Mouse (Mus musculus) liver, embryonic 12.5 days (tissue): ENCODE measurements around the gene Bcl2l1. TPM values are rescaled to one million over a fixed set of nuclear protein-coding genes. Genes with fewer than 3 reads are reported as not detected.

Experiments
- ATAC-seq: fragments of 200-750 bp; cut with Nextera tagmentation; 2 replicates; pipeline ENCODE4 v1.8.0; 2017; ENCODE audit warnings: moderate number of reproducible peaks, mild to moderate bottlenecking, moderate library complexity
- H3K27ac ChIP-seq: fragments of 300-500 bp; sonication (generic); 2 replicates; pipeline ENCODE4 v1.5.1; 2016; ENCODE audit warnings: mild to moderate bottlenecking
- H3K27me3 ChIP-seq: fragments of 300-500 bp; sonication (generic); replicated peaks from 2 replicates; pipeline ENCODE4 v1.6.1; 2016; ENCODE audit warnings: mild to moderate bottlenecking, moderate library complexity
- H3K36me3 ChIP-seq: fragments of 300-500 bp; sonication (generic); 2 replicates; pipeline ENCODE4 v1.6.1; 2016; ENCODE audit warnings: mild to moderate bottlenecking, moderate library complexity
- H3K4me1 ChIP-seq: fragments of 300-500 bp; sonication (generic); 2 replicates; pipeline ENCODE4 v1.6.1; 2016
- H3K4me2 ChIP-seq: fragments of 300-500 bp; sonication (generic); 2 replicates; pipeline ENCODE4 v1.6.1; 2016; ENCODE audit warnings: mild to moderate bottlenecking, moderate library complexity
- H3K4me3 ChIP-seq: fragments of 300-500 bp; sonication (generic); 2 replicates; pipeline ENCODE4 v1.5.1; 2016; ENCODE audit warnings: mild to moderate bottlenecking, moderate library complexity
- H3K9ac ChIP-seq: fragments of 300-500 bp; sonication (generic); 2 replicates; pipeline ENCODE4 v1.6.1; 2016; ENCODE audit warnings: mild to moderate bottlenecking, moderate library complexity
- H3K9me3 ChIP-seq: fragments of 300-500 bp; sonication (generic); replicated peaks from 2 replicates; pipeline ENCODE4 v1.6.1; 2016; ENCODE audit warnings: mild to moderate bottlenecking, moderate library complexity
- WGBS: fragments of 180-500 bp; shearing (Covaris S2); methylation state at CpG from one replicate; pipeline ENCODE4 v1.1.7; 2016; ENCODE audit not compliant: insufficient replicate concordance; 5-methylcytosine and 5-hydroxymethylcytosine counted together
- polyA plus RNA-seq: library from polyadenylated mRNA; unstranded; fragments of >200 nt; fragmentation: Nextera tagmentation; extraction: Ambion mirVana; gene quantifications from 2 replicates; pipeline ENCODE4 v1.2.1, GENCODE M21; 2016

Bcl2l1 gene
- polyA plus RNA-seq, 1 experiment from 2014 or later = 127 TPM

DNA sequence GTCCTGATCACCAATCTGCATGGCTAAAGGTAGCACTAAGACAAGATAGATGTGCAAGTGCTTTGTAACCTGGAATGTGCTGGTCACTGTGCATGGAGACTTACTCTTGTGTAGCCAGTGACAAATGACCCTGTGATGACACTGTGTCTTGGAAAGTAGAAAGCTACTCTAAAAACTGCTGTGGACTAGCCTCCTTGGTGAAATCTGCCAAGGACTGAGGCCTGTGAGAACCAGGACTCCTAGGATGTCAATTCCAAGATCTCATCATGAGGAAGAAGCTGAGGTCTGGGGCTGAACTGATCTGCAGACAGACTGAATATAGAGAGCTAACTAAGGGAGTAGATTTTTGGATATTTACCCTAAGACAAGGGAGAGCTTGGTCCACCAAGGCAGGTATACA is 10.0 kb downstream of the Bcl2l1 start:
- ATAC-seq = no peak
- H3K9ac ChIP-seq = 0 out of 2 replicates have a peak overlapping the region, but pooled peaks have one; percentile 14
- H3K27me3 ChIP-seq = no peaks in the 10 kb centered on the region
- H3K36me3 ChIP-seq = peaks cover 78% of the 10 kb centered on the region
- H3K9me3 ChIP-seq = no peaks in the 10 kb centered on the region
- no peak overlapping the region for H3K4me3 ChIP-seq
- peak overlapping the region; percentile 57 for H3K27ac ChIP-seq
- H3K4me1 ChIP-seq = peaks cover 99% of the 10 kb centered on the region
- peak overlapping the region; percentile 12; the same call in 1 of the 2 replicates for H3K4me2 ChIP-seq

DNA sequence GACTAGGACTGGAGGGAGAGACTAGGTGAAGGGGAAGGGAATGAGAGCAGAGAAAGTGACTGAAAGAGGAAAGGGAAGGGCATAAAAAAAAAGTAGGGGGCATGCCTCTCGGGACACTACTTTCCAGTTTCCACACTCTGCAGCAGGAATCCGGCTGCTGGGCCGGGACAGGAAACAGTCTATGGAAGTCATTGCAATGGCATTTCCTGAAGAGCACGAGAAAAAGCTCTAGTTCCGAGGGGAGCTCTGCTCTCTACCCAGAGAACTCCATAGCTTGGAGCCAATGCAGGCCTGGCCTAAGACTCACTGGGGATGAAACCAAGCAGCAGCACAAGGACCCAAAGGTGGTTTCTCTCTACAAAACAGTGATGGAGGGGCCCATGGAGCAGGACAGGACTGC is 10.5 kb downstream of the Bcl2l1 start:
- Histone ChIP-seq H3K9ac (0 out of 2 replicates have a peak overlapping the region, but pooled peaks have one; percentile 14), H3K36me3 (peaks cover 74% of the 10 kb centered on the region), H3K4me3 (no peak overlapping the region), H3K4me2 (peak overlapping the region; percentile 12; the same call in 1 of the 2 replicates), H3K9me3 (no peaks in the 10 kb centered on the region), H3K27ac (peak overlapping the region; percentile 100), H3K4me1 (peaks cover 99% of the 10 kb centered on the region), H3K27me3 (no peaks in the 10 kb centered on the region)
- 55% methylated on average over 5 of the region's 5 CpGs for WGBS
- ATAC-seq = no peak

DNA sequence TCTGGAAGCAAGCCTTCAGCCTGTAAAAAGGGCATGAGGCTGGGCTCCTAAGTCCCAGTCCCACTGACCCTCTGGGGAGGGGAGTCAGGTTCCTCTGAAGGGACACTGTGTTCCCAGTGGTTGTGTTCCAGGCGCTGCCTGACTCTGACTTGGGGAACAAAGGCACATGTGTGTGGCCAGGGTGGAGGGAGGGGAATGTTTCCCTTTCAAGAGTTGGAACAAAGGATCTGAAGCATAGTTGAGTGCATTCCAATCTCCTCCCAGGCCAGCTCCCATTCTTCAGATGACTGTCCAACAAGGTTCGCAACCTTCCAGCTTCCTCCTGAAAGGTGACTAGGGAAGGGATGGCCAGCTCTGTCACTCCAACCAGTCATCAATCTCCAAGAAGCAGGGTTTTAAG is 11.2 kb downstream of the Bcl2l1 start:
- H3K9me3 ChIP-seq = no peaks in the 10 kb centered on the region
- H3K4me2 ChIP-seq = no peak overlapping the region
- peak overlapping the region; percentile 73; the same call in 1 of the 2 replicates for H3K9ac ChIP-seq
- WGBS = 81% methylated on average over 2 of the region's 2 CpGs
- H3K27ac ChIP-seq = peak overlapping the region; percentile 100
- peaks cover 75% of the 10 kb centered on the region for H3K36me3 ChIP-seq
- H3K4me3 ChIP-seq = no peak overlapping the region
- H3K27me3 ChIP-seq = no peaks in the 10 kb centered on the region
- H3K4me1 ChIP-seq = peaks cover 99% of the 10 kb centered on the region
- ATAC-seq = no peak

DNA sequence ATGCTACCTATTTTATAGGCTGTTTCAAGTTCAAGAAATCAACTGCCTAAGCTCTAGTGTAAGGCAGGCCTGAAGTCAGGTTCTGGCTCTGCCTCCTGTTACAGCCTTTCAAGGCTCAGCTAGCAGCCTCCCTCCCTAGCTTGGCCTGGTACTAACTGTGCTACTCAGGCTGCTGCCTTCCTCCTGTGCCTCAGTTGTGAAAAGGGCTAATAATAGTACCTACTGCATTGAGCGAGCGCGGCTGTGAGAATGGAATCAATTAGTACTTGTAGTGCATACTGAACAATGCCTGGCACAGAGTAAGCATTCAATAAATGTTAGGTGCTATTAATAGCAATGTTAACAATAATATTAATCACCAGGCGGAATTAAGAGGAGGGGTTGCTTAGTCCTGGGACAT is 11.6 kb downstream of the Bcl2l1 start:
- H3K4me1 ChIP-seq = peaks cover 99% of the 10 kb centered on the region
- no peak for ATAC-seq

DNA sequence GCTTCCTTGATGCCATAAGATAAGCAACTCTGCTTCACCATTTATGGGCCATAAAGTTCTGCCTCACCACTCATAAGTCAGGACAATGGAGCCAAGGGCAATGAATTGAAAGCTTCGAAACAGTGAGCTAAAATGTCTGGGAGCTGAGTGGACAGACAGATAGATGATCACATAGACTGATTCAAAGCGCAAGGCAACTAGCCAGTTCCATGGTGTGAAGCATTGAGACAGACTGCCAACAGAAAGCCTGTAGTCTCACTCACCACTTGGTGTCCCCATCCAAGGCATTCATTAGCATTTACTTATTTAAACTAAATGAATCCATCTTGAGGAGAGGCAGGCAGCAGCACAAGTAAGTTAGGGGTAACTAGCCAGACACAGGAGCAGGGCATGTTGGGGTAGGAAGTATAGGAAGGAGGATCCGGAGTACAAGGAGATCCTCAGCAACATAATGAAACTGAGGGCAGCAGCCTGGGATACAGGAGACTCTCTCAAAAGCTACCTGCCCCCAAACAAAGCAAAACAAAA is 12.4 kb downstream of the Bcl2l1 start:
- H3K27ac ChIP-seq = peak overlapping the region; percentile 100
- peak overlapping the region; percentile 65 for H3K4me2 ChIP-seq
- peaks cover 69% of the 10 kb centered on the region for H3K36me3 ChIP-seq

More for the DNA sequence above, 11.6 kb downstream of the Bcl2l1 start:
- 87% methylated on average over 4 of the region's 4 CpGs for whole genome bisulfite sequencing
- H3K9ac ChIP-seq = peak overlapping the region; percentile 73; the same call in 1 of the 2 replicates
- H3K4me3 ChIP-seq = no peak overlapping the region
- peak overlapping the region; percentile 100 for H3K27ac ChIP-seq
- peaks cover 72% of the 10 kb centered on the region for H3K36me3 ChIP-seq
- no peaks in the 10 kb centered on the region for H3K27me3 ChIP-seq
- H3K9me3 ChIP-seq = no peaks in the 10 kb centered on the region
- 0 out of 2 replicates have a peak overlapping the region, but pooled peaks have one; percentile 2 for H3K4me2 ChIP-seq

DNA sequence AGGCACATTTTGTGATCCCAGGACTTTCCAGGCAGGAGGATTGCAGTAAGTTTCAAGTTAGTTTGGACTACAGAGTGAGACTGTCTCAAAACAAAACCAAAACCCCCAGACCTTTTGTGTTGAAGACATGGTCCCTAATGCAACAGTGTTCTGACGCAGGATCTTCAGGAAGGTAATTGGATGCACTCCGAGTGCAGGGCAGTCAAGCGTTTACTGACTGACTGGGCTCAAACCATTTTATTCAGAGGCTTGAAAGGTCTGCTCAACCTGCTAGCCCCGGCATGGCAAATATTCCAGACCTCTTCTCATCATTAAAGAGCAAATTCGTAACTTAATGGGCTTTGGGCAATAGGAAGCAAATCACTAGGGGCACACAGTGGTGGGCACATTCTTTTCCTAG is 12.8 kb downstream of the Bcl2l1 start:
- no peaks in the 10 kb centered on the region for H3K9me3 ChIP-seq
- peaks cover 99% of the 10 kb centered on the region for H3K4me1 ChIP-seq
- H3K27ac ChIP-seq = peak overlapping the region; percentile 100
- H3K4me3 ChIP-seq = no peak overlapping the region
- peak overlapping the region; percentile 65 for H3K4me2 ChIP-seq
- no peak for ATAC-seq
- H3K36me3 ChIP-seq = peaks cover 66% of the 10 kb centered on the region
- H3K27me3 ChIP-seq = no peaks in the 10 kb centered on the region
- WGBS = 82% methylated on average over 5 of the region's 5 CpGs
- H3K9ac ChIP-seq = peak overlapping the region; percentile 73

More for the DNA sequence above, 12.4 kb downstream of the Bcl2l1 start:
- WGBS = 89% methylated on average over 3 of the region's 3 CpGs
- peak overlapping the region; percentile 73 for H3K9ac ChIP-seq
- no peaks in the 10 kb centered on the region for H3K9me3 ChIP-seq
- no peaks in the 10 kb centered on the region for H3K27me3 ChIP-seq
- H3K4me3 ChIP-seq = no peak overlapping the region
- ATAC-seq = no peak
- peaks cover 99% of the 10 kb centered on the region for H3K4me1 ChIP-seq

DNA sequence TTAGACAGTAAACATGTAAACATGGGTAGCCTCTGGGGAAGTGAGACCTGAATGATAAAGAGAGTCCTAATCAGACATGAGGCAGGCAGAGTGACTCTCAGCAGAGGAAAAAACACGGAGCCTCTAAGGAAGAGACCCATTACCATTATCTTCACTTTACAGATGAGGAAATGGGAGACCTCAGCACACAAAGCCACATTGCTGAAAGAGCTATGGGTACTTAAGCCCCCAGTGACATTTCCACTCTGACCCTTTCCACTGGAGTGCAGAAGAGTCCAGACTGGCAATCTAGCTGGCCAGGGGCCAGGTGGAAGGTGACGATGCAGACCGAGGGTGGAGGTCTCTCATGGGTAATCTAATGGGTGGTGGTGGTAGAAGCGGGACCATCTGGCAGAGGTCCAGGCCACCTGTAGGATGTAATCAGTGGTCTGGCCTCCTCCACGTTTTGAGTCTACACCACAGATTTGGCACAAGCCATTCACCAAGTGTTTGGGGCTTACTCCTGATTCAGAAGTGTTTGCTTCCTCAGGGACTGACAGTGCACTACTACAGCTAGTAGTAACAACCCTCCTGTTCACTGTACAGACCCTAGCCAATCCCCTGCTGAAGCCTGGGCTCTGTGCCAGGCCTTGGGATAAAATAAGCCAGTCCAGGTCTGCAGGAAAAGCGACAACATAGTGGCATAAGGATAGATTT is 13.8 kb downstream of the Bcl2l1 start:
- Histone ChIP-seq H3K9ac (peak overlapping the region; percentile 73), H3K27me3 (no peaks in the 10 kb centered on the region), H3K4me3 (peak overlapping the region; percentile 33), H3K4me1 (peaks cover 100% of the 10 kb centered on the region), H3K4me2 (peak overlapping the region; percentile 65), H3K36me3 (peaks cover 70% of the 10 kb centered on the region), H3K27ac (peak overlapping the region; percentile 100), H3K9me3 (no peaks in the 10 kb centered on the region)
- WGBS = 18% methylated on average over 6 of the region's 6 CpGs
- ATAC-seq = peak; percentile 79

DNA sequence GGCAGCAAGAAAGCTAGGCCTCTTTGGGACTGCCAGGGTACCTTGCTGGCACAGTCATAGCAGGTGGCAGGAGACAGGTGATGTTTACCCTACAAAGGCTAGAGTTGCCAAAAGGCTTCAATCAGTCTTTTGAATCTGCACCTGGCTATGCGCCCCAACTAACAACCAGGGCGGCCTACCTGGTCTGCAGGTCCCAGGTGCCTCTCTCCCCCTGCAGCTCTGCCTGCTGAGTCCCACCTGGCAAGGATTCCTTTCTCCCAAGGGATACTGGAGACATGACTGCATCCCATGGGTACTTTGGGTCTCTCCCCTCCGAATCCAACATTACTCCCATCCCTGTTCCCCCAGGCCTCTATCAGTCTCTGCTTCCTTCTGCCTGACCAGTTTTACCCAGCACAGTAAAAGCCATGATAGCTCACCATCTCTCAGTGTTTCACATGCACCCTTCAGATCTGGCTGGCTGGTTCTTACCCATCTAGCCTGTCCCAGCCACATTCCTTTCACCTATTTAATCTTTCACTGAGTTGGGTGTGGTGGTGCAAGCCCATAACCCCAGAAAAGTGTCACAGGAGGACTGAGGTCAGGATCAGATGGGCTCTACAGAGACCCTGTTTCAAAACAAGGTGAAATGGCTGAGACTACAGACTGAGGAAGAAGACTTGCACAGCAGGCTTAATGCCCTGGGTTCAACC is 14.7 kb downstream of the Bcl2l1 start:
- peak overlapping the region; percentile 65 for H3K4me2 ChIP-seq
- H3K4me3 ChIP-seq = peak overlapping the region; percentile 33; the same call in 1 of the 2 replicates
- H3K27ac ChIP-seq = peak overlapping the region; percentile 100
- ATAC-seq = no peak
- peak overlapping the region; percentile 73 for H3K9ac ChIP-seq
- H3K36me3 ChIP-seq = peaks cover 61% of the 10 kb centered on the region
- H3K4me1 ChIP-seq = peaks cover 100% of the 10 kb centered on the region
- no peaks in the 10 kb centered on the region for H3K27me3 ChIP-seq
- 72% methylated on average over 3 of the region's 3 CpGs for WGBS
- H3K9me3 ChIP-seq = no peaks in the 10 kb centered on the region

DNA sequence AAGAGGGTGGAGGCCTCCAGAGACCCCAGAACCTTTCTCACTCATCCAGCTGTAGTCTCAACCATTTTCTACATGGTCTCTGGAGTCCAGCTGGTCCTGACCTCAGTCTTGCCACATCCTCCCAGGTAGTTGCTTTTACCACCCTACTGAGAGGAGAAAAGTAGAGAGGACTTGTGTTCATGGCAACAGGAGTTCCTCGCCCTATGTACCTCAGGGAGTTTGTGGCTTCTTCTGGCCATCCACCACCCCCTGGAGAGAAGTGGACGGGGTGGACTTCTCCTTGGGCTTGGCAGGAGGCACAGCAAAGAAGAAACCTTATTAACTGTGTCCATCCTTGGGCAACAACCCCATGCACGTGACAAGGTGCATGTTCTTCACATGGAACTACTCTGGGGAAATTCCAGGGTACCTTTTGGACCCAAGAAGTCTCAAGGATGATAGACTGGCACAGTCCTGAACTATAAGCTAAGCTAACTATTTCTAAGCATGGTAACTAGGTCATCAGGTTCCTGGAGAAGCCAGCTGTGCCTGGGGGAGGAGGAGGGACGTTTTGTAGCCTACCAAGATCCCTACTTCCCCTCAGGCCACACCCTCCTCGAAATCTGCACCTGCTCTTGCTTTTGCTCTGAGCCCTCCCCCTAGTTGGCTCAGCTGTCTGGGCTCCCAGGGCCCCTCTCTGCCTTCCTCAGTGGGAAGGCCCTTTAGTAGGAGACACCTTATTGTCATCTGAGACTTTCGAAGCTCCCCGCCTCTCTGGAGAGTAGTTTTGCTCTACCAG is 15.5 kb downstream of the Bcl2l1 start:
- Histone ChIP-seq H3K9me3 (no peaks in the 10 kb centered on the region), H3K4me3 (0 out of 2 replicates have a peak overlapping the region, but pooled peaks have one; percentile 33), H3K4me2 (peak overlapping the region; percentile 65), H3K36me3 (peaks cover 53% of the 10 kb centered on the region), H3K27ac (peak overlapping the region; percentile 100), H3K4me1 (peaks cover 100% of the 10 kb centered on the region), H3K9ac (peak overlapping the region; percentile 73), H3K27me3 (no peaks in the 10 kb centered on the region)
- 49% methylated on average over 7 of the region's 7 CpGs for WGBS
- peak; percentile 59 for ATAC-seq

DNA sequence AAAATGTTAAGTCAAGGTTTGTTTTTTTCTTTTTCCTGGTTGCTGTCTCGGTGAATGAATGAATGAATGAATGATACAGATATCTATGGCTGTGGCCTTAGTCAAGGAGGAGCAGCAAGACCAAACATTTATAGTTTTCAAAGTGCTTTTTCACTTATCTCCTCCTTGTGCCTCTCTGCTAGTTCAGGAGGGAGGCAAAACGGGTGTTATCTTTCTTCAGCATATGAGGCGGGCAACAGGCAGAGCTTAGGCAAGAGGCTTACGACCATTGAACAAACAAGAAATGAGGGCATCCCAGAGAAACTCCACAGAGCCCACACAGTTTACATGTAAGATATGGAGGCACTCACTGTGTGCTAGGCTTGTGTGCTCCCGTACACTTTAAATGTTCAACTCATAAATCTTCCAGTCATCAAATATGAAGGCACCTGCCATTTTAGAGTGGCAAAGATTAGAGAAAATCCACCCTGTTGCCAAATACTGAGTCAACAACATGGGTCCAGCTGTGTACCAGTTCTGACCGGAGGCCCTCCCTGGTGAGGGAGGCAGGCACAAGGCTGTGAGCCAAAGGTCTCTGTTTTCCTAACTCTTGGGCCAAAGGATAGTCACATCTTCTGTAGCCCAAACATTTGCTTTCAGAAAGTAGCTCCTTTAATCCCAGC is 17.2 kb downstream of the Bcl2l1 start:
- H3K9me3 ChIP-seq = no peaks in the 10 kb centered on the region
- WGBS = 15% methylated on average over 6 of the region's 6 CpGs
- H3K36me3 ChIP-seq = peaks cover 49% of the 10 kb centered on the region
- H3K27ac ChIP-seq = peak overlapping the region; percentile 100
- peaks cover 100% of the 10 kb centered on the region for H3K4me1 ChIP-seq
- H3K9ac ChIP-seq = peak overlapping the region; percentile 73
- ATAC-seq = peak; percentile 79
- H3K4me2 ChIP-seq = peak overlapping the region; percentile 66
- H3K4me3 ChIP-seq = peak overlapping the region; percentile 28
- no peaks in the 10 kb centered on the region for H3K27me3 ChIP-seq

DNA sequence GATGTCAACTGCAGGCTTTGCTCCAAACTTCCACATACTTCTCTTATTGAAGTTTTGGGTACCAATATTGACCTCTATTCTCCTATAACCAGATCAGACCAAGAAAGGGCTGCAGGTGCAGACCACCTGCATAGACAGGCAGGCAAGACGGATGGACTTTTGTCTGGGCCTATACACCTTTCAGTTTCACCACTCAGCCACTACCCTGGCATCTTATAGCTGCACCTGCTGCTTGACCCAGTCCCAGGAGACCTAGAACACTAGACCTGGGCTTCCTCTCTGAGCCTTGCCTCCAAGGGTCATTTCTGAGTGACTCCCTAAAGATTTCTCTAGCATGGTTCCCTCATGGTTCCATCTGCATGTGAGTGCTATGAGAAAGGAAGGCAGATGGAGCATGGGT is 18.3 kb downstream of the Bcl2l1 start:
- H3K4me3 ChIP-seq = no peak overlapping the region
- no peaks in the 10 kb centered on the region for H3K9me3 ChIP-seq
- no peaks in the 10 kb centered on the region for H3K27me3 ChIP-seq
- peaks cover 43% of the 10 kb centered on the region for H3K36me3 ChIP-seq
- H3K4me2 ChIP-seq = peak overlapping the region; percentile 66
- peak overlapping the region; percentile 100 for H3K27ac ChIP-seq
- 90% methylated on average over 1 of the region's 1 CpGs for WGBS
- H3K4me1 ChIP-seq = peaks cover 100% of the 10 kb centered on the region
- peak overlapping the region; percentile 72 for H3K9ac ChIP-seq
- no peak for ATAC-seq
